Mouse (Mus musculus): ENCODE results near the gene Tagln. TPM values are rescaled to one million over a fixed set of nuclear protein-coding genes. Genes with fewer than 3 reads are reported as not detected.

Tagln gene
- polyA plus RNA-seq, 1 experiment from 2014 or later: 25.5 TPM

GRCm38 (mm10) chr9:45943628-45944505 lies 8.0 kb upstream of the Tagln start:
- Histone ChIP-seq H3K27ac (replicated peaks) (no peak overlapping the region), H3K27me3 (ENCODE audit: low read depth, poor library complexity, severe bottlenecking) (no peaks in the 10 kb centered on the region), H3K9me3 (replicated peaks) (no peaks in the 10 kb centered on the region), H3K36me3 (peaks cover 89% of the 10 kb centered on the region), H3K4me3 (no peak overlapping the region), H3K4me1 (no peaks in the 10 kb centered on the region; the same call in 1 of the 2 replicates)
- no peak for DNase-seq (ENCODE audit: low spot score)
- WGBS: 88% methylated on average over 8 of the region's 8 CpGs

- 90% methylated on average over 8 of the region's 8 CpGs for WGBS
- H3K27me3 ChIP-seq (ENCODE audit: low read depth, poor library complexity, severe bottlenecking): no peaks in the 10 kb centered on the region
- H3K9me3 ChIP-seq (replicated peaks): no peaks in the 10 kb centered on the region
- H3K36me3 ChIP-seq: peaks cover 89% of the 10 kb centered on the region
- no peak overlapping the region for H3K27ac ChIP-seq (replicated peaks)
- no peaks in the 10 kb centered on the region; the same call in 1 of the 2 replicates for H3K4me1 ChIP-seq
- no peak overlapping the region for H3K4me3 ChIP-seq
- DNase-seq (ENCODE audit: low spot score): no peak
Measured at GRCm38 (mm10) chr9:45942916-45943315, 7.1 kb upstream of the Tagln start.

GRCm38 (mm10) chr9:45942464-45942863 lies 6.6 kb upstream of the Tagln start:
- Histone ChIP-seq H3K36me3 (peaks cover 86% of the 10 kb centered on the region), H3K4me3 (no peak overlapping the region), H3K27me3 (ENCODE audit: low read depth, poor library complexity, severe bottlenecking) (no peaks in the 10 kb centered on the region), H3K4me1 (no peaks in the 10 kb centered on the region; the same call in 1 of the 2 replicates), H3K9me3 (replicated peaks) (no peaks in the 10 kb centered on the region), H3K27ac (replicated peaks) (no peak overlapping the region)
- no peak for DNase-seq (ENCODE audit: low spot score)
- WGBS: 88% methylated on average over 16 of the region's 16 CpGs

GRCm38 (mm10) chr9:45941329-45941888 lies 5.6 kb upstream of the Tagln start:
- Histone ChIP-seq H3K4me1 (peaks cover under 1% of the 10 kb centered on the region; the same call in 1 of the 2 replicates), H3K36me3 (peaks cover 76% of the 10 kb centered on the region), H3K27me3 (ENCODE audit: low read depth, poor library complexity, severe bottlenecking) (peaks cover 1% of the 10 kb centered on the region; the same call in 1 of the 2 replicates), H3K9me3 (replicated peaks) (no peaks in the 10 kb centered on the region), H3K4me3 (no peak overlapping the region), H3K27ac (replicated peaks) (no peak overlapping the region)
- DNase-seq (ENCODE audit: low spot score): peak; percentile 28
- 59% methylated on average over 18 of the region's 18 CpGs for WGBS

- H3K27ac ChIP-seq (replicated peaks): no peak overlapping the region
- no peak for DNase-seq (ENCODE audit: low spot score)
- peaks cover 60% of the 10 kb centered on the region for H3K36me3 ChIP-seq
- whole genome bisulfite sequencing: 95% methylated on average over 6 of the region's 6 CpGs
- H3K4me3 ChIP-seq: no peak overlapping the region
- peaks cover 12% of the 10 kb centered on the region for H3K4me1 ChIP-seq
- peaks cover 11% of the 10 kb centered on the region for H3K27me3 ChIP-seq (ENCODE audit: low read depth, poor library complexity, severe bottlenecking)
- H3K9me3 ChIP-seq (replicated peaks): no peaks in the 10 kb centered on the region
Measured at GRCm38 (mm10) chr9:45939794-45940193, 3.9 kb upstream of the Tagln start.

GRCm38 (mm10) chr9:45938952-45939637 lies 3.2 kb upstream of the Tagln start:
- H3K4me3 ChIP-seq: no peak overlapping the region
- 92% methylated on average over 15 of the region's 15 CpGs for WGBS
- peaks cover 11% of the 10 kb centered on the region for H3K27me3 ChIP-seq (ENCODE audit: low read depth, poor library complexity, severe bottlenecking)
- H3K4me1 ChIP-seq: peaks cover 12% of the 10 kb centered on the region
- peaks cover 53% of the 10 kb centered on the region for H3K36me3 ChIP-seq
- H3K27ac ChIP-seq (replicated peaks): no peak overlapping the region
- H3K9me3 ChIP-seq (replicated peaks): no peaks in the 10 kb centered on the region
- no peak for DNase-seq (ENCODE audit: low spot score)

GRCm38 (mm10) chr9:45938088-45938487 lies 2.2 kb upstream of the Tagln start:
- WGBS: 93% methylated on average over 8 of the region's 8 CpGs
- Histone ChIP-seq H3K27me3 (ENCODE audit: low read depth, poor library complexity, severe bottlenecking) (peaks cover 11% of the 10 kb centered on the region), H3K4me1 (peaks cover 12% of the 10 kb centered on the region), H3K4me3 (no peak overlapping the region), H3K9me3 (replicated peaks) (no peaks in the 10 kb centered on the region), H3K36me3 (peaks cover 43% of the 10 kb centered on the region), H3K27ac (replicated peaks) (no peak overlapping the region)
- no peak for DNase-seq (ENCODE audit: low spot score)

- WGBS: 22% methylated on average over 3 of the region's 3 CpGs
- Histone ChIP-seq H3K4me3 (no peak overlapping the region), H3K27ac (replicated peaks) (no peak overlapping the region), H3K9me3 (replicated peaks) (no peaks in the 10 kb centered on the region), H3K36me3 (peaks cover 31% of the 10 kb centered on the region), H3K27me3 (ENCODE audit: low read depth, poor library complexity, severe bottlenecking) (peaks cover 11% of the 10 kb centered on the region), H3K4me1 (peaks cover 16% of the 10 kb centered on the region)
- peak; percentile 50 for DNase-seq (ENCODE audit: low spot score)
Measured at GRCm38 (mm10) chr9:45936883-45937282, 1.0 kb upstream of the Tagln start.

GRCm38 (mm10) chr9:45932571-45933415 lies 3.1 kb downstream of the Tagln start:
- Histone ChIP-seq H3K27me3 (ENCODE audit: low read depth, poor library complexity, severe bottlenecking) (peaks cover 11% of the 10 kb centered on the region), H3K9me3 (replicated peaks) (no peaks in the 10 kb centered on the region), H3K4me3 (no peak overlapping the region), H3K4me1 (peaks cover 16% of the 10 kb centered on the region), H3K27ac (replicated peaks) (no peak overlapping the region), H3K36me3 (peaks cover 33% of the 10 kb centered on the region)
- DNase-seq (ENCODE audit: low spot score): no peak
- WGBS: 88% methylated on average over 11 of the region's 11 CpGs

- no peak overlapping the region for H3K4me3 ChIP-seq
- peaks cover 41% of the 10 kb centered on the region for H3K36me3 ChIP-seq
- H3K4me1 ChIP-seq: peaks cover 16% of the 10 kb centered on the region
- no peak overlapping the region for H3K27ac ChIP-seq (replicated peaks)
- 72% methylated on average over 1 of the region's 1 CpGs for whole genome bisulfite sequencing
- H3K9me3 ChIP-seq (replicated peaks): no peaks in the 10 kb centered on the region
- DNase-seq (ENCODE audit: low spot score): no peak
- peaks cover 11% of the 10 kb centered on the region for H3K27me3 ChIP-seq (ENCODE audit: low read depth, poor library complexity, severe bottlenecking)
Measured at GRCm38 (mm10) chr9:45931958-45932357, 3.9 kb downstream of the Tagln start.

- peaks cover 60% of the 10 kb centered on the region for H3K36me3 ChIP-seq
- 93% methylated on average over 5 of the region's 5 CpGs for WGBS
Measured at GRCm38 (mm10) chr9:45929285-45929684, 6.6 kb downstream of the Tagln start.

GRCm38 (mm10) chr9:45919895-45920294 lies 16.0 kb downstream of the Tagln start:
- no peak overlapping the region for H3K27ac ChIP-seq (replicated peaks)
- no peaks in the 10 kb centered on the region for H3K27me3 ChIP-seq (ENCODE audit: low read depth, poor library complexity, severe bottlenecking)
- DNase-seq (ENCODE audit: low spot score): no peak
- H3K36me3 ChIP-seq: peaks cover 82% of the 10 kb centered on the region
- no peak overlapping the region for H3K4me3 ChIP-seq
- H3K9me3 ChIP-seq (replicated peaks): no peaks in the 10 kb centered on the region
- WGBS: 40% methylated on average over 1 of the region's 1 CpGs
- H3K4me1 ChIP-seq: no peaks in the 10 kb centered on the region

More at GRCm38 (mm10) chr9:45929285-45929684, 6.6 kb downstream of the Tagln start:
- Histone ChIP-seq H3K27me3 (ENCODE audit: low read depth, poor library complexity, severe bottlenecking) (no peaks in the 10 kb centered on the region), H3K4me3 (no peak overlapping the region), H3K9me3 (replicated peaks) (no peaks in the 10 kb centered on the region), H3K27ac (replicated peaks) (no peak overlapping the region), H3K4me1 (0 out of 2 replicates have a peak, but pooled peaks cover 4% of the 10 kb centered on the region)
- no peak for DNase-seq (ENCODE audit: low spot score)
